8 mouse cellular contexts compared by ENCODE assay signal in genomic region chr8:125385519-125386150, GRCm38 (mm10).
DNase-seq lines count a peak whose midpoint lies in the region; ATAC-seq lines count a peak whose summit lies in the region.

No protein-coding gene starts in this region.

- 25% methylated on average over 6 of the region's 6 CpGs for WGBS in embryonic facial prominence, embryonic 11.5 days
- WGBS in kidney, embryonic 14.5 days: 40% methylated on average over 6 of the region's 6 CpGs
- WGBS in limb, embryonic 13.5 days: 36% methylated on average over 6 of the region's 6 CpGs
- WGBS in midbrain, embryonic 15.5 days: 22% methylated on average over 6 of the region's 6 CpGs

- no peak overlapping the region for H3K4me2 ChIP-seq in embryonic facial prominence, embryonic 11.5 days (ENCODE audit: low read depth, low read length)
- no peak overlapping the region for H3K4me2 ChIP-seq in kidney, embryonic 14.5 days (replicated peaks; ENCODE audit: low read depth, low read length)
- 0 out of 2 replicates have a peak overlapping the region, but pooled peaks have one; percentile 4 for H3K4me2 ChIP-seq in limb, embryonic 13.5 days (replicated peaks)
- no peak overlapping the region for H3K4me2 ChIP-seq in midbrain, embryonic 15.5 days

- H3K36me3 ChIP-seq in embryonic facial prominence, embryonic 11.5 days (replicated peaks; ENCODE audit: control insufficient read depth, insufficient read depth, low read depth, low read length): no peaks in the 10 kb centered on the region
- H3K36me3 ChIP-seq in kidney, embryonic 14.5 days (ENCODE audit: control insufficient read depth, insufficient read depth, low read length): no peaks in the 10 kb centered on the region
- H3K36me3 ChIP-seq in limb, embryonic 13.5 days: no peaks in the 10 kb centered on the region
- no peaks in the 10 kb centered on the region for H3K36me3 ChIP-seq in midbrain, embryonic 15.5 days (replicated peaks)

- no peak overlapping the region for H3K9ac ChIP-seq in embryonic facial prominence, embryonic 11.5 days (replicated peaks; ENCODE audit: low read length)
- no peak overlapping the region for H3K9ac ChIP-seq in kidney, embryonic 14.5 days (ENCODE audit: low read depth, low read length)
- no peak overlapping the region; the same call in 1 of the 2 replicates for H3K9ac ChIP-seq in limb, embryonic 13.5 days
- H3K9ac ChIP-seq in midbrain, embryonic 15.5 days: no peak overlapping the region

- H3K4me3 ChIP-seq in embryonic facial prominence, embryonic 11.5 days (ENCODE audit: low read depth, low read length): no peak overlapping the region
- no peak overlapping the region for H3K4me3 ChIP-seq in kidney, embryonic 14.5 days (ENCODE audit: low read length)
- no peak overlapping the region for H3K4me3 ChIP-seq in limb, embryonic 13.5 days
- H3K4me3 ChIP-seq in midbrain, embryonic 15.5 days: no peak overlapping the region

- no peak overlapping the region for H3K27ac ChIP-seq in embryonic facial prominence, embryonic 11.5 days (replicated peaks; ENCODE audit: low read depth, low read length)
- H3K27ac ChIP-seq in kidney, embryonic 14.5 days (ENCODE audit: low read depth, low read length): no peak overlapping the region
- peak overlapping the region; percentile 17; the same call in 1 of the 2 replicates for H3K27ac ChIP-seq in limb, embryonic 13.5 days
- H3K27ac ChIP-seq in midbrain, embryonic 15.5 days: peak overlapping the region; percentile 3; the same call in 1 of the 2 replicates

- peak; percentile 73 for ATAC-seq in embryonic facial prominence, embryonic 11.5 days (replicated peaks; ENCODE audit: insufficient number of reproducible peaks, low FRiP score, low TSS enrichment, low read depth)
- peak; percentile 12; the same call in 1 of the 2 replicates for ATAC-seq in kidney, embryonic 14.5 days (ENCODE audit: low FRiP score, low TSS enrichment)
- ATAC-seq in limb, embryonic 13.5 days (ENCODE audit: low FRiP score, low read depth): peak; percentile 84
- ATAC-seq in midbrain, embryonic 15.5 days (replicated peaks): peak; percentile 59

- H3K9me3 ChIP-seq in embryonic facial prominence, embryonic 11.5 days (replicated peaks; ENCODE audit: control insufficient read depth, low read length): no peaks in the 10 kb centered on the region
- no peaks in the 10 kb centered on the region for H3K9me3 ChIP-seq in kidney, embryonic 14.5 days (ENCODE audit: control insufficient read depth, low read length)
- H3K9me3 ChIP-seq in limb, embryonic 13.5 days: no peaks in the 10 kb centered on the region; the same call in 1 of the 2 replicates
- no peaks in the 10 kb centered on the region for H3K9me3 ChIP-seq in midbrain, embryonic 15.5 days

- no peaks in the 10 kb centered on the region for H3K27me3 ChIP-seq in embryonic facial prominence, embryonic 11.5 days (ENCODE audit: control insufficient read depth, insufficient read depth, low read length)
- H3K27me3 ChIP-seq in kidney, embryonic 14.5 days (ENCODE audit: control insufficient read depth, insufficient read depth, low read length): no peaks in the 10 kb centered on the region
- H3K27me3 ChIP-seq in limb, embryonic 13.5 days: peaks cover 2% of the 10 kb centered on the region; the same call in 1 of the 2 replicates
- H3K27me3 ChIP-seq in midbrain, embryonic 15.5 days (replicated peaks): 0 out of 2 replicates have a peak, but pooled peaks cover 5% of the 10 kb centered on the region

- H3K4me1 ChIP-seq in embryonic facial prominence, embryonic 11.5 days (ENCODE audit: control insufficient read depth, insufficient read depth, low read length): peaks cover 9% of the 10 kb centered on the region
- H3K4me1 ChIP-seq in kidney, embryonic 14.5 days (ENCODE audit: control insufficient read depth, insufficient read depth, low read length): peaks cover 16% of the 10 kb centered on the region
- H3K4me1 ChIP-seq in limb, embryonic 13.5 days: peaks cover 41% of the 10 kb centered on the region
- H3K4me1 ChIP-seq in midbrain, embryonic 15.5 days: peaks cover 35% of the 10 kb centered on the region

- peak; percentile 35 for DNase-seq in kidney, adult 11 months
- no peak for DNase-seq in kidney, adult 18-20 months
- DNase-seq in embryonic facial prominence, embryonic 11.5 days (ENCODE audit: low spot score): peak; percentile 59
- DNase-seq in heart, adult 9 months (ENCODE audit: low spot score in 2 of 2): peak; percentile 80 to 84
- peak; percentile 19 for DNase-seq in thymus, postnatal 25 days

Comparison
In these comparisons a context has a peak if more than half of its experiments do, and no peak if none do; other contexts are left out.
1. ATAC-seq: peak in every context shown above with its lines; median percentile 84 in limb, embryonic 13.5 days; 73 in embryonic facial prominence, embryonic 11.5 days; 59 in midbrain, embryonic 15.5 days; 12 in kidney, embryonic 14.5 days.
2. H3K27ac ChIP-seq: peak in limb, embryonic 13.5 days (single experiment) and midbrain, embryonic 15.5 days (single experiment); none in embryonic facial prominence, embryonic 11.5 days (single experiment) and kidney, embryonic 14.5 days (single experiment).